Mouse (Mus musculus): ENCODE data around the gene Acot1. TPM values are rescaled to one million over a fixed set of nuclear protein-coding genes. Genes with fewer than 3 reads are reported as not detected.
A peak's percentile ranks its signal among the peaks of the same experiment; 100 is the strongest.
"Not testable (repeated sequence)": the region's sequence is repeated elsewhere in the genome, so short reads cannot be mapped to it uniquely, and the experiment has no call there.

Acot1 gene
- polyA plus RNA-seq, 1 experiment = 0.06 TPM

DNA sequence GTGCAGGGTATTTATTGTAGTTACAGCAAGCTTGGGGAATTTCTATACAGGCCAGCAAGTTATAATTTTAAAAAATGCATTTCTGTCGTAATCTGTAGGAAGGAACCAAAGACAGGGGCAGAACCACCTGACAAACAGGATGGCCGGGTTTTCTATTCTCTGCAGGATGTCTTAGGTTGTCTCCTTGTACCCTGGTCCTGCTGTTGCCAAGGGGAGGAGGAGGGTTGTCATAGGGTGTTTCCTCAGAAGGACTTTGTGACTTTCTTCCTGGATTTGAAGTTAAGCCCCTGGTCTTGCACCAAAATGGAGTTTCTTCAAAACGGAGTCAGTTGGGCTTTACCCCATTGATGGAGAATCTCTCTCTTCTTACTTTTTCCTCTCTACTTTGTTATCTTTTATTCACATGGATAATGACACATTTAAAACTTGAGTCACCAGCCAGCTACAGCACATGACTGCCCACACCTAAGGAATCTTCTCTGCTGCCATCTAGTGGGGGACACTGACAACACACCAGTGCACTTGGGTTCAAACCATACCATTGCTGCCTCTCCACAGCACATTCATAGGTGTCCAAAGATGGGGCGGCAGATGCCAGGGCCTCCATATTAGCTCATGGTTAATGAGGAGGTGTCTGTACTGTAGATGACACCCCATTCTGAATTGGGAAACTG, 21.5 kb downstream of the Acot1 start:
- H3K36me3 ChIP-seq (ENCODE audit: control insufficient read depth, insufficient read depth) = no peaks in the 10 kb centered on the region
- H3K27me3 ChIP-seq (ENCODE audit: control insufficient read depth, insufficient read depth, insufficient read length) = no peaks in the 10 kb centered on the region
- TF ChIP-seq CEBPB (IDR thresholded peaks at IDR 0.05; ENCODE audit: insufficient read depth, poor library complexity, severe bottlenecking) = no peak
- no peak for TF ChIP-seq TCF3 (IDR thresholded peaks at IDR 0.05; ENCODE audit: insufficient read length, low read depth)
- peak; percentile 81 for TF ChIP-seq USF1 (IDR thresholded peaks at IDR 0.05; ENCODE audit: low read depth)
- TF ChIP-seq MYOG (IDR thresholded peaks at IDR 0.05; ENCODE audit: control insufficient read depth in 1 of 3, insufficient read depth in 1 of 3, insufficient read length in 2 of 3, low read depth in 2 of 3) = no peak
- no peak overlapping the region for H3K4me3 ChIP-seq
- no peak overlapping the region for H3ac ChIP-seq (ENCODE audit: control insufficient read depth, insufficient read length)
- H3K79me2 ChIP-seq (ENCODE audit: control insufficient read depth, insufficient read depth) = no peaks in the 10 kb centered on the region
- H3K4me2 ChIP-seq (ENCODE audit: low read depth) = no peak overlapping the region

DNA sequence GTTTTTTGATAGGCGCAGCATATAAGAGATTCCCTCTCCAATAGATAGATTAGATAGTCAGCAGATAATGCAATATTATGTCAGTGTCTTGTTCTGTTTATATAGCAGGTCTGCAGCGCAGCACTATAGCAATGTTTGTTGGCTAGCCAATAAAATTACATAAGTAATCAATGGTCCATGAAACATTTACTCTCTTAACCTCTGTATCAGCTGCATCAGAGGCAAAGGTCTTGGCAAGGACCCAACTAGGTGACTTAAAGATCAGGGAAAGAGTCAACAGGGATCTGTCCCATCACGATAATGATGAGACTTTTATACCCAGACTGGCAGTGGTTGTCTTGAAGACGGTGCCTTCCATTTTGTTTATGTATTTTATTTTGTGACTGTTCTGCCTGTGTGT, 23.6 kb downstream of the Acot1 start:
- Histone ChIP-seq H3K79me2 (ENCODE audit: control insufficient read depth, insufficient read depth) (no peaks in the 10 kb centered on the region), H3K4me2 (ENCODE audit: low read depth) (no peak overlapping the region), H3ac (ENCODE audit: control insufficient read depth, insufficient read length) (no peak overlapping the region), H3K36me3 (ENCODE audit: control insufficient read depth, insufficient read depth) (no peaks in the 10 kb centered on the region), H3K4me3 (no peak overlapping the region), H3K27me3 (ENCODE audit: control insufficient read depth, insufficient read depth, insufficient read length) (peaks cover 5% of the 10 kb centered on the region)
- no peak for TF ChIP-seq TCF3 (IDR thresholded peaks at IDR 0.05; ENCODE audit: insufficient read length, low read depth)
- no peak for TF ChIP-seq MAX (IDR thresholded peaks at IDR 0.05; ENCODE audit: low read depth)
- TF ChIP-seq TCF12 (IDR thresholded peaks at IDR 0.05; ENCODE audit: insufficient read depth, poor library complexity, severe bottlenecking) = no peak
- TF ChIP-seq POLR2A (IDR thresholded peaks at IDR 0.05; ENCODE audit: insufficient read length, low read depth) = no peak
- no peak for TF ChIP-seq E2F4 (IDR thresholded peaks at IDR 0.05; ENCODE audit: insufficient read depth)
- TF ChIP-seq POLR2AphosphoS2 (IDR thresholded peaks at IDR 0.05; ENCODE audit: insufficient read length, low read depth) = no peak
- TF ChIP-seq MYOD1 (IDR thresholded peaks at IDR 0.05; ENCODE audit: control insufficient read depth in 1 of 3, insufficient read length in 2 of 3, low read depth in 2 of 3) = no peak
- TF ChIP-seq USF1 (IDR thresholded peaks at IDR 0.05; ENCODE audit: low read depth) = no peak
- no peak for TF ChIP-seq SRF (IDR thresholded peaks at IDR 0.05; ENCODE audit: control insufficient read depth, insufficient read length, low read depth)
- TF ChIP-seq CEBPB (IDR thresholded peaks at IDR 0.05; ENCODE audit: insufficient read depth, poor library complexity, severe bottlenecking) = no peak
- no peak for TF ChIP-seq REST (IDR thresholded peaks at IDR 0.05; ENCODE audit: insufficient read depth, insufficient read length)

GRCm38 (mm10) chr12:84033302-84033701, 24.0 kb downstream of the Acot1 start:
- not testable (repeated sequence) for H3K4me2 ChIP-seq (ENCODE audit: low read depth); H3K27me3 ChIP-seq (ENCODE audit: control insufficient read depth, insufficient read depth, insufficient read length); H3K79me2 ChIP-seq (ENCODE audit: control insufficient read depth, insufficient read depth); H3K4me3 ChIP-seq; H3ac ChIP-seq (ENCODE audit: control insufficient read depth, insufficient read length); H3K36me3 ChIP-seq (ENCODE audit: control insufficient read depth, insufficient read depth)

DNA sequence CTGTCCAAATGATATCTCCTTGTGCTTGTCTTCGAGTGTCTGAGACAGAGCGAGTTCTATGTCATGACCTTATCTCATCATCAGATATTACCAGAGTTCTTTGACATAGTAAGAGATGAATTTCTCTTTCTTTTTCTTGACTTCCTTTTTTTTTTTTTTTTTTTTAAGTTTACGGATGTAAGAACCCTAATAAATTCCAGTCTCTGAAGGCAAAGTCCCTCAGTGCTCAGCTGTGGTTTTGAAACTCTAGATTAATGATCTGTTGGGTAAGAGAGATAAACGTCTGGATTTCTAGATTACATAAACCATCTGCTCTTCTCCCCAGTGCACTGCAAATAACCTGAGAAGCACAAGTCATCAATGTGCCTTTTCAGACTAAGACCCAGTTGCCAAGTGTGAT, 24.8 kb downstream of the Acot1 start:
- H3K4me3 ChIP-seq = no peak overlapping the region
- H3K4me2 ChIP-seq (ENCODE audit: low read depth) = no peak overlapping the region
- no peak overlapping the region for H3ac ChIP-seq (ENCODE audit: control insufficient read depth, insufficient read length)
- H3K27me3 ChIP-seq (ENCODE audit: control insufficient read depth, insufficient read depth, insufficient read length) = peaks cover 5% of the 10 kb centered on the region
- TF ChIP-seq MYOG (IDR thresholded peaks at IDR 0.05; ENCODE audit: control insufficient read depth in 1 of 3, insufficient read depth in 1 of 3, insufficient read length in 2 of 3, low read depth in 2 of 3) = no peak
- TF ChIP-seq E2F4 (IDR thresholded peaks at IDR 0.05; ENCODE audit: insufficient read depth) = no peak
- no peak for TF ChIP-seq CEBPB (IDR thresholded peaks at IDR 0.05; ENCODE audit: insufficient read depth, poor library complexity, severe bottlenecking)
- no peak for TF ChIP-seq SRF (IDR thresholded peaks at IDR 0.05; ENCODE audit: control insufficient read depth, insufficient read length, low read depth)
- TF ChIP-seq POLR2AphosphoS2 (IDR thresholded peaks at IDR 0.05; ENCODE audit: insufficient read length, low read depth) = no peak
- no peak for TF ChIP-seq TCF3 (IDR thresholded peaks at IDR 0.05; ENCODE audit: insufficient read length, low read depth)
- H3K36me3 ChIP-seq (ENCODE audit: control insufficient read depth, insufficient read depth) = no peaks in the 10 kb centered on the region
- no peaks in the 10 kb centered on the region for H3K79me2 ChIP-seq (ENCODE audit: control insufficient read depth, insufficient read depth)

GRCm38 (mm10) chr12:84038241-84038640, 29.0 kb downstream of the Acot1 start, which contains the start of gene Acot4:
Acot4 (plus strand) TSS chr12:84038379.
- H3K4me3 ChIP-seq; H3K36me3 ChIP-seq (ENCODE audit: control insufficient read depth, insufficient read depth); H3K4me2 ChIP-seq (ENCODE audit: low read depth); H3ac ChIP-seq (ENCODE audit: control insufficient read depth, insufficient read length); H3K79me2 ChIP-seq (ENCODE audit: control insufficient read depth, insufficient read depth); H3K27me3 ChIP-seq (ENCODE audit: control insufficient read depth, insufficient read depth, insufficient read length): not testable (repeated sequence)

- H3ac ChIP-seq (ENCODE audit: control insufficient read depth, insufficient read length); H3K4me2 ChIP-seq (ENCODE audit: low read depth); H3K36me3 ChIP-seq (ENCODE audit: control insufficient read depth, insufficient read depth); H3K27me3 ChIP-seq (ENCODE audit: control insufficient read depth, insufficient read depth, insufficient read length); H3K4me3 ChIP-seq; H3K79me2 ChIP-seq (ENCODE audit: control insufficient read depth, insufficient read depth): not testable (repeated sequence)
Measured at GRCm38 (mm10) chr12:84038691-84039111, 29.4 kb downstream of the Acot1 start, which contains the start of gene Gm49366. Gm49366 (plus strand) TSS chr12:84038935.

Measured in myocyte (in vitro differentiated cells).